Mouse (Mus musculus): ENCODE data around the gene Zfp992.
"Not testable (repeated sequence)": the region's sequence is repeated elsewhere in the genome, so short reads cannot be mapped to it uniquely, and the experiment has no call there.

- TF ChIP-seq GATA1 (IDR thresholded peaks at IDR 0.05; ENCODE audit: low read depth, low read length); MAX (IDR thresholded peaks at IDR 0.05; ENCODE audit: low read length); EP300 (IDR thresholded peaks at IDR 0.05; ENCODE audit: low read depth in 1 of 2, low read length in 2 of 2); SIN3A (IDR thresholded peaks at IDR 0.05; ENCODE audit: low read length); TCF12 (IDR thresholded peaks at IDR 0.05; ENCODE audit: low read depth, low read length); CTCF (IDR thresholded peaks at IDR 0.05 in 2 of 3, conservative IDR thresholded peaks at IDR 0.05 in 1 of 3; ENCODE audit: control insufficient read depth in 1 of 3, insufficient read depth in 1 of 3, low read depth in 2 of 3, low read length in 3 of 3, poor library complexity in 1 of 3, severe bottlenecking in 1 of 3); TAL1 (IDR thresholded peaks at IDR 0.05; ENCODE audit: low read length); USF1 (IDR thresholded peaks at IDR 0.05; ENCODE audit: low read depth, low read length); ZNF384 (IDR thresholded peaks at IDR 0.05; ENCODE audit: low read depth, low read length); E2F4 (IDR thresholded peaks at IDR 0.05; ENCODE audit: borderline replicate concordance, low read depth, low read length); POLR2A (IDR thresholded peaks at IDR 0.05; ENCODE audit: control insufficient read depth in 1 of 2, insufficient read depth in 1 of 2, low read depth in 1 of 2, low read length in 2 of 2, poor library complexity in 1 of 2); ZC3H11A (IDR thresholded peaks at IDR 0.05; ENCODE audit: low read depth, low read length): not testable (repeated sequence)
Observed at GRCm38 (mm10) chr4:146493319-146493907, 44.6 kb downstream of the Zfp992 start.
